Mouse (Mus musculus) lung, adult 18-20 months (tissue): ENCODE measurements around the gene Egfr.

ENCODE experiments used
- DNase-seq, 2 experiments: peaks; one replicate each; pipeline ENCODE4 v3.0.0; 2022; ENCODE audit warnings: mixed read lengths in 2 of 2

Gene Egfr

DNA sequence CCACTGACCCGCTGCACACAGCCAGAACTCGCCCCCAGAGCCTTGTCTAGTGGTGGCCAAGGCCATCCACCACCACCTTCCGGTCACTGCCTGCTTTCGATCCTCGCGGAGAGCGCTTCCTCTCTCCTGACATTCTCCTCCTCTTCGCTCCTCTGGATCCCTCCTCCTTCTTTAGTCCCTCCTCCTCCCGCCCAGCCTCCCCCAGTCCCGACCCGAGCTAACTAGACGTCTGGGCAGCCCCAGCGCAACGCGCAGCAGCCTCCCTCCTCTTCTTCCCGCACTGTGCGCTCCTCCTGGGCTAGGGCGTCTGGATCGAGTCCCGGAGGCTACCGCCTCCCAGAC is at the start of gene Egfr:
Gene Egfr (plus strand): TSS at position 197 of the 342 bp plus-strand sequence.
- DNase-seq = peak; percentile 83 to 85

- no peak for DNase-seq
Measured at GRCm38 (mm10) chr11:16703221-16703620, 48.8 kb upstream of the Egfr start.

DNA sequence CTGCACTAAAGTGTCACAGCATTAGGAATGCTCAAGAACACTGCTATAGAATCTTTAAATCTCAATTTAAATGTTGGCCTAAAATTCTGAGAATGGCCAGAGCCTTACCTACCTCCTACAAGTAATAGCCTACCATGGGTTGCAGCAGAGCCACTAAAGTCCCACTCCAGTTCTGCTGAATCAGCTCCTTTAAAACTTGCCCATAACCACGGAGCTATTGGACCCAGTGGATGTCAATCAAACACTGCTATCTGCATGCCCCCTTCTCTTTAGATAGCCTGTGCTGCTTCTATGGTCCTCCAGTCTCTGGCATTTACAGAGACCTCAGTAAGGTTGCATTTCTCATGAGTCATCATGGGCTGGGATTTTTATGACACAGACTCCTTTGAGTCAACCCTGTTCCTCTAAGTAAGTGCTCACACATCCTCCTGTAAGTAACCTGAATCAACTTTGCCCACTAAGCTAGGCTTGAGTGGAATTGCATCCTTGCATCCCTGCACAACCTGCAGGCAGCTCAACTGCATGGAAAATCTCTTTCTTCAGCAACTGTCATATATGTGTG is 16.8 kb upstream of the Egfr start:
- DNase-seq = no peak

- no peak for DNase-seq
Measured at GRCm38 (mm10) chr11:16737323-16737722, 14.7 kb upstream of the Egfr start.

DNA sequence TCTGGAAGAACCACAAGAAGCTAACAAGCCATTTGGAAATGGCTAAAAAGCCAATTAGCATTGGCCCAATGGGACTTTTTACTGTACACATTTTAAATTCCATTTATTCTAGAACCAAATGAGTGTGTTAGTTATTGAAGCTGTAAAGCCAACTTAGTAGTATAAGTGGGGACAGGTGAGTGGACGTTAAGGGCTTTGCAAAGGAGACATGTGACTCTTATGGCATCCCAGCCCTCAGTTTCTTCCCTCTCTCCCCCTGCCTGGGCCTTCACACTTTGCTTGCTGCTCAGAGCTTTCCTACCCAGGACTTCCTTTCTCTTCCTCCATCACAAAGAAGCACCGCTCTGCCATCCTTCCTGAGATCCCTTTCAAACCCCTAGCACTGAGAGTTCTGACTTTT is 13.3 kb upstream of the Egfr start:
- DNase-seq = no peak

GRCm38 (mm10) chr11:16739155-16739554 is 12.8 kb upstream of the Egfr start:
- peak in 1 of 2 experiments; percentile 16 for DNase-seq

DNA sequence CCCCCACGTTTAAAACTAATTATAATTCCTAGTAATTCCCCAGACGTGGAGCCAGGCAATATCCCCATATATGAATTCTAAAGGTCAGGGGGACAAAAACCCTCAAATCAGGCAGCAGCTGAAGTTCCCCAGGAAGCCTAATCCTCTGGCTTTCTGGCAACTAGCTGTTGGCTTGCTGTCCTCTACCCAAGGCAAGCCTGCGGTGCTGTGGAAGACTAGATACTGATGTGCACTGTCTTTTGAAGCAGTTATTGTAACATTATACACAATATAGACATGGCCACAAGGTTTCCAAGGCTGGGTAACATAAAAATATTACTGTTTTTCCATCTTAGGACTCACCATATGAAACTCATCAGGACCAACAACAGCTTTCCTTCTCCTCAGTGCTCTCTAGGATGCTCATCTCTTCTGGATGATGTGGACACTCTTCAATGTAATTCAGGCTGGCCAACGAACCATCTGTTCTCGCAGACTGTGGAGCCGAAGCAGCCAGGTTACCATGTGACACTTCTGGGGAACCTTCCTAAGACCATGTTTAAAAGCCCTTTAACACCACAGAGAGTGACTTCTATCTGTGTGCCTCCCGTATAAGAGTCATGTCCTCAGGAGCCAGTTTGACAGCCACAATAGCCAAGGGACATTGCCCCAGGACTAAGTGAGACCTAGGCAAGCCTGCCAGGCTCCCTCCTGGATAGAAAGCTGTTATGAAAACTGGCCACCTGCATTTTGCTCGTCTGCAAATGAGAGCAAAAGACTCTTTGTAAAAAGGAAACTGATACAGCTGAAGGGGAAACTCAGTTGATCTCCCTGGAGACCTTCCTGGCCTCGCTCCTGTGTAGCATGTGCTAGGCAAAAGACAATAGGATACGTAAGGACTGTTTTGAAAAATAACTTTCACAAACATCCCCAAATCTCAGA is 11.1 kb upstream of the Egfr start:
- no peak for DNase-seq

GRCm38 (mm10) chr11:16742251-16742650 is 9.8 kb upstream of the Egfr start:
- no peak for DNase-seq

DNA sequence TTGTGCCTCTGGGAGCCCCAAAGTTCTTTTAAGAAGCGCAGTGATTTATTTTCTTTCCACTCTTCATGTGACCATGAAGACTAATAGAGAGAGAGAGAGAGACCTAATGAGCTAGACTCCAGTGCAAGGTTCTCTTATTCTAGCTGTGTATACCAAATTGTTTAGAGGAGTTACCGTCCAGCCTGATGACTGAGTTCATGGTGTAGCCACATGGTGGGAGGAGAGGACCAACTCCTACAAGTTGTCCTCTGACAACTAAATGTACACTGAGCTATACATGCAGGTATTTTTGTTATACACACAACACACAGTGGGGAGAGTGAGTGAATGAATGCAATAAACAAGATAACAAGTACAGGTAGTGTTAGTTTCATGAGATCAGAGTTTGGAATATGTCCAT is 9.2 kb upstream of the Egfr start:
- DNase-seq = no peak

DNA sequence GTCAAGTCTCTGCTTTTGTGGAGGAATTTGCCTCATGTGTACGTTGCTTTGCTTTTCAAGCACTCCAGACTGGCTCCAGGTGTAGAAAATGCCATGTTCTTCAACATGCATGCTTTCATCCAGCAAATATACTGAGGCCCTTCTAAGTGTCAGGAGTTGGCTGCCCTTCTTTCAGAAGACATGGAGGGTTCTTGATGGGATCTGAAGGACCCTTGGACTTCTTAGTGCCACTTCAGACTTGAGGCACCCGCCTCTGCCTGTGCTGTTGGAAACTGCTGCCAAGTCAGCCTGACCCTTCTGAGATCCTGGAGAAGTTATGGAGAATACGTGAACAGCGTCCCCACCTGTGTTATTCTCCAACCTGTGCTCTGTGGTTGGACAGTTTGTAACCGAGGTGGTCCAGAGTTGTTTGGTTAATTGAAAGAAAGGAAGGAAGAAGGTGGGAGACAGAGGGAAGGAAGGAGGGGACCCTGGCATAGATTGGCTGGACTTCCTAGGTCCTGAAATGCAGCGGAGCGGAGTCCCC is 483 bp upstream of the Egfr start:
- peak; percentile 84 to 90 for DNase-seq

- DNase-seq = peak; percentile 19 to 45
Measured at GRCm38 (mm10) chr11:16752349-16753153, 548 bp downstream of the Egfr start.

DNA sequence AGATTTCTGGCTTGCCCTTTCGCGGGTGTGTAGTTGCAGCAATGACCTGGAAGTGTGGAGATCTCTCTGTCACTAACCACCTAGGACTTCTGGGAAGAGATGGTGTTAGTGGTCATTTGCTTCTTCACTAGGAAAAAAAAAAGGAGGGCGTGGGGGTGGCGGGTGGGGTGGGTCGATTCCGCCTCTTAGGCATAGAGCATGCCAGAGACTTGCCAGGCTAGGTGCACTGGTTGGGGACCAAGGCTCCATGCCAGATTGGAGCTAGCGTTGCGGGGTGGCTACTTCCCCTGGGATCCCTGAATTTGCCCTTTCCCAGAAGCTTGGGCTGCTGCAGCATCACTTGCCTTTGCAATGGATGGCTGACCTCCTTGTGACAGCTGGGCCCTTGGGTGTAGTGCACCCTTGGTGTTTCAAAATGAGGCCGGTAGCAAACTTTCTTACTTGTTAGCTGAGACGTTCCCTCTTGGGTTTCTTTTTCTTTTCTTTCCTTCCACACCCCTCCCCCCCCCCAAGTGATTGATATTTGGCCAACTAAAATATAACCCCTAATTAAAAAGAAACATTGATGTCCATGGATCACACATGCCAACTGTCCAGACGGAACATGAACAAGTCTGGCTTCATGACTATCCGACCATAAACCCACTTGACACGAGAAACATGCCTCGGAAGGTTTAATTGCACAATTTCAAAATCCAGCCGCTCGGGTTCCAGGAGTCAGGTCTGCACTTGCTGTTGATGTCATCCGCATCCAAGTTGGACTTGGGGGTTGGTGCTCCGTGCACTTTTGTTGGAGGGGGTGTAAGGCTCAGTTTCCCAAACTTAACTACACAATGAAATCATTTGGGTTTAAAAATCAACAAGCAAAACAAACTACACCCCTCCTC is 1.4 kb downstream of the Egfr start:
- peak in 1 of 2 experiments; percentile 17 for DNase-seq

DNA sequence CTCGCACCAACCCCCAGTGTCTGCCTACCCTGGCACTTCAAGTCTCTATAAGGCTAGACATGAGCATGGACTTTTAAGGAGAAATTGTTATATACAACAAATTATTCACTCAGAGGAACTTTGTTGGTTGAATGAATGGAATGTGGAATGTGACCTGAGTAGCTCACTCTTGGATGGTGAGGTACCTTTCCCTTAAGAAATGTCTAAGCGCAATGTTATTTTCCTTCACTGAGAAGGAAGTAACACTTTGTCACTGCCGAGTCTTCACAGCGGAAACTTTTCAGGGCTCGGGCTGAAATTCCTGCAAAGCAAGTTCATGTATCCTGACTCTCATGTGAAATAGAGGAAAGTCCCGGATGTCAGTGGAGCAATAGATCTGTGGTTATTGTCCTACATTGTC is 7.9 kb downstream of the Egfr start:
- DNase-seq = no peak

- DNase-seq = no peak
Measured at GRCm38 (mm10) chr11:16761184-16761583, 9.2 kb downstream of the Egfr start.

DNA sequence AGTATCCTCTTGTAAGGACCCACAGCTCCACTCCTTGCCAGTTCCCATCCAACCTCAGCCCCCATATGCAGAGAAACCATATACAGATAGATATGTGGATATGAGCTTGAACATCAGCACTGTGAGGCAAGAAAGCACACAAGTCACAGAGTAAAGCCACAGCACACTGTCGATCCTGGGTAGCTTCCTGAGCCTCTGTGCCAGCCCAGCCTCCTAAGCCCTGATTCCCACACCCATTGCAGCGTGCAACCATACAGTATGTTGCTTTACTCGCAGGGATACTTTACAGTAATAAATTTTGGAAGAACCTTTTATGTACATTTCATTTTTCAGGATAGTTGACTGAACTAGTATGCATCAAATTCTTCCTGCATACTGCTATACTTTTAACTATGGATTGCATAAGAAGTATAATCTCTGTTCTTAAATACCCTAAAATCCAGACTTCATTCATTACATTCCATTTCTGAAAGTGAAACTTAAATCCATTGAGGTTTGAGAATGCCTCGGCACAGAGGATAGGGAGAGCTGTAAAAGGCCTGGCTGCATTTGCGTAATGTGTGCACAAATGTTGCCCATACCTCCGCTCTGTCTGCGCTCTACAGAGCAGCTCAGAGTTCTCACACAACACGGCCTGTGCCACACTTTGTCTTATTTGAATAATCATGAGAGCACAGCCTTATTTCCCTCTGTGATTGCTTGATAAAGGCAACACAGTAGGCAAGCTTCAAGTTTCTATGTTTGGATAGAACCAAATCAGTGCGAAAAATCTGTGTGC is 14.2 kb downstream of the Egfr start:
- DNase-seq = peak in 1 of 2 experiments; percentile 17

GRCm38 (mm10) chr11:16767984-16768383 is 16.0 kb downstream of the Egfr start:
- no peak for DNase-seq

DNA sequence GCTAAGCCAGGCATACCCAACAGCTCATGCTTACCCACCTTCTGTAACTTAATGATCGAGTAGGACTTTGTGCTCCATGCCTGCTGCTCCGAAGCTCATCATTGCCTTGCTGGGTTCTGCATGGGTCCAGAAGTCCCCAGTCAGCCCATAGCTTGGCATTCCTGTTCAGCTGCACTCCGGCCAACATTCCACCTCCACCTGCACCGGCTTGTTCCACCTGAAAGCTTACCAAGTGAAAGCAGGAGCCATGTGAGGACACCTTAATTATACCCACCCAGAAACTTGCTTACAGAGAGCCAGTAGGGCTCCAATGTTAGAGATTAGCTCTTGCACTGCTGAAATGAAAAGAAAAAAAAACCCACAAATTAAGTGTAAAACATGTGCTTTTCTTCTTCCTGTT is 17.3 kb downstream of the Egfr start:
- DNase-seq = peak in 1 of 2 experiments; percentile 20

- peak in 1 of 2 experiments; percentile 23 for DNase-seq
Measured at GRCm38 (mm10) chr11:16769709-16770303, 17.8 kb downstream of the Egfr start.

DNA sequence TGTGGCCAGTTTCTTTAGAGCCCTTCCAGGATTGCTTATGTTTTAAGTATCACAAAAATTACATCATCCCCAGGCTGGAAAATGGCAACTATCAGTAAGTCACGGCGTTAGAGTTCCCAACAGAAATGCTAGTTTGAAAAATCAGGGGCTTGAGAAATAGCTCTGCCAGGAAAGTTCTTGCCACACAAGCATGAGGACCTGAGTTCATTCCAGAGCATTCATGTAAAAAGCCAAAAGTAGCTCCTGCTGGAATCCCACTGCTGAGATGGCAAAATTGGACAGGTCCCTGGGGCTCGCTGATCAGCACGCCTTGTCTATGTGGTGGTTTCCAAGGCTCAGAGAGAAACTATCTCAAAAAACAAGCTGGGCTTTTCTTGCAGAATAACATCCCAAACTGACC is 19.0 kb downstream of the Egfr start:
- no peak for DNase-seq

GRCm38 (mm10) chr11:16772717-16773116 is 20.7 kb downstream of the Egfr start:
- no peak for DNase-seq

GRCm38 (mm10) chr11:16776967-16777366 is 25.0 kb downstream of the Egfr start:
- no peak for DNase-seq
